Mouse (Mus musculus) layer of hippocampus, adult 2 months (tissue): ENCODE results near the gene Glrx5. TPM values are rescaled to one million over a fixed set of nuclear protein-coding genes. Genes with fewer than 3 reads are reported as not detected.

Source experiments
- DNase-seq, 2 experiments: peaks; one replicate each; pipeline ENCODE4 v3.0.0; 2022; ENCODE audit warnings: low spot score in 2 of 2
- H3K27ac ChIP-seq: fragments of 200-600 bp; 2 replicates; pipeline ENCODE4 v1.8.1; 2022
- H3K4me3 ChIP-seq: fragments of 200-600 bp; 2 replicates; pipeline ENCODE4 v1.8.1; 2022; ENCODE audit warnings: mild to moderate bottlenecking
- CTCF ChIP-seq: fragments of 200-600 bp; conservative IDR thresholded peaks from 2 replicates; pipeline ENCODE4 v1.8.1; 2022; ENCODE audit warnings: antibody characterized with exemption, mild to moderate bottlenecking, moderate library complexity
- long read RNA-seq, 2 experiments: library from polyadenylated mRNA; stranded (forward); transcript quantifications; one replicate each; pipeline ENCODE4 v2.0.0; 2021; ENCODE audit warnings: borderline mapping rate in 2 of 2
- total RNA-seq, 2 experiments: library from RNA; stranded (reverse); gene quantifications; 2 replicates each; pipeline ENCODE4 v1.2.3; 2021

The Glrx5 gene
- total RNA-seq = 10 to 100 TPM; 43.9 to 47.0 TPM
- long read RNA-seq, experiment 1, transcript Glrx5-201 (2 exons, 2,925 nt) = major isoform, 72 of 101 reads
- long read RNA-seq, experiment 1, partial matches to known transcripts = 29 of 101 reads
- long read RNA-seq, experiment 1, other reads (novel, unspliced or antisense) = 0 of 101 reads
- long read RNA-seq, experiment 2, transcript Glrx5-201 (2 exons, 2,925 nt) = major isoform, 99 of 140 reads
- long read RNA-seq, experiment 2, partial matches to known transcripts = 0 of 140 reads
- long read RNA-seq, experiment 2, other reads (novel, unspliced or antisense) = 41 of 140 reads

- peak within 1 kb of the TSS; percentile 90 for H3K27ac ChIP-seq
- H3K4me3 ChIP-seq = peak within 1 kb of the TSS; percentile 81
- 0 out of 2 replicates have a peak, but pooled peaks have one; percentile 5 for TF ChIP-seq CTCF
- DNase-seq = peak; percentile 97 to 100
Measured at GRCm38 (mm10) chr12:105032147-105032831, at the start of gene Glrx5. Gene Glrx5 (plus strand): TSS chr12:105032688.

- TF ChIP-seq CTCF = no peak
- no peak overlapping the region for H3K4me3 ChIP-seq
- H3K27ac ChIP-seq = no peak overlapping the region
- no peak for DNase-seq
Measured at GRCm38 (mm10) chr12:104983476-104983875, 49.0 kb upstream of the Glrx5 start.

GRCm38 (mm10) chr12:104985088-104985487, 47.4 kb upstream of the Glrx5 start:
- TF ChIP-seq CTCF = peak; percentile 63
- DNase-seq = no peak
- H3K27ac ChIP-seq = no peak overlapping the region
- no peak overlapping the region for H3K4me3 ChIP-seq

DNA sequence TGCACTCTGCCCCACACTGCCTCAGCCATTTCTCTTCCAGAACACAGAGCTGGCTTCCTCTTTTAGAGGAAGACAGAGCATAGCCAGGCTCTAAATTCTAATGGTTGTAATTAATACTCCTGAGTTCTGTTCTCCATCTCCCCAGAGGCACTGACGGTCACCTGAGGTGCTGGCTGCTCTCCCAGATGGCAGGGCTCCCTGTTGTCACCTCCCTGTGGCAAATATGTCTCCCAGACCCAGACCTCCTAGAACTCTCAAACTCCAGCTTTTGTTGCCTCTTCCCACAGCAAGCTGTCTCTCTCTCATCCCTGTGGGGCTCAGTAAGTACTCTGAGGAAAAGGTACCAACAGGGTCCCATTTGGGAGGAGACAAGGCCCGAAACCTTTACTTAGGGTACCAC, 46.5 kb upstream of the Glrx5 start:
- TF ChIP-seq CTCF = no peak
- H3K27ac ChIP-seq = no peak overlapping the region
- H3K4me3 ChIP-seq = no peak overlapping the region
- DNase-seq = no peak

DNA sequence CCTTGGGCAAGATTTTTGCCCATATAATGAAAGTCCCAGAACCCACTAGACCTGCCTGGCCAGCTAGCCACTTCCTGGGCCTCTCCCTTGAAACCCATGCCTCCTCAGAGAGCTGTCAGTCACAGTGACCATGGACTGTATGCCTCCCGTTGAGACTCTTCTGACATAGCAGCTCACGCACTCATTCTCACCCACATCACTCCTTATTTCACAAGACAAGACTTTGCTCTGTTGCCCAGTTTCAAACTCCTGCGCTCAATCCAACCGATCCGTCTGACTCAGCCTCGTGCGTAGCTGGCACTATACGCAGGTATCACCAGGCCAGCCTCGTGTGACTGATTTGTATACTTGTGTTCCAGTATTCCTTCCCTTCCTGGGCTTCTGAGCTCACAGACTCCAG, 45.7 kb upstream of the Glrx5 start:
- no peak for TF ChIP-seq CTCF
- no peak overlapping the region for H3K27ac ChIP-seq

GRCm38 (mm10) chr12:104987936-104988335, 44.6 kb upstream of the Glrx5 start:
- TF ChIP-seq CTCF = no peak
- H3K4me3 ChIP-seq = no peak overlapping the region
- no peak for DNase-seq
- no peak overlapping the region for H3K27ac ChIP-seq

More for the DNA sequence above, 45.7 kb upstream of the Glrx5 start:
- DNase-seq = no peak
- no peak overlapping the region for H3K4me3 ChIP-seq

- TF ChIP-seq CTCF = no peak
- DNase-seq = no peak
- no peak overlapping the region for H3K27ac ChIP-seq
- H3K4me3 ChIP-seq = no peak overlapping the region
Measured at GRCm38 (mm10) chr12:104990741-104991454, 41.6 kb upstream of the Glrx5 start.

DNA sequence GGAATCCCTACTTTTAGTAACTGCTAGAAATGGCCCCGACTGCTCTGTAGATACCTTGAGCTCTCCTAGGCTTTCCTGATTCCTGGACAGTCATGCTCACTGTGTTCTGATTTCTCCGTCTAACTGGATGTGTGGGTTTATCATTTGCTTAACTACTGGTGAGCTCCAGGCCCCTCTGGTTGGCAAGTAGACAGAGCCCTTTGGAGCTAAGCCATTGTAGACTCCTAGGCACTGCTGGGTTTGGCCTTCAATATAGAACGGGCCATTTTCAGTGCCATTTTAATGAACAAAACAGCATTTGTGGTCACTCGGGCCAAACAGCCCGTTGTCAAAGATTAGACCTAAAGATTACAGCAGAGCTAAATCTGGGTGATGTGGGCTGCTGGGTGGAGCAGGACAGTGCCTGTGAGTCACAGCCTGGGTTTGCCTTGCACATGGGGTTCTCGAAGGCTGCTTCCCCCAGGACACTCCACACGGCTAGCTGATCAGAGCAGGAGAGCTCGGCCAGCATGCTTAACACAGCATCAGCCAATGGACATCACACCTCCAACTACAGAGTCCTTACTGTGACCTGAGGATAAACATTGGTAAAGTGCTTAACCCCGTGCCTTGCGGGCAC, 40.3 kb upstream of the Glrx5 start:
- no peak for DNase-seq
- Histone ChIP-seq H3K4me3 (no peak overlapping the region), H3K27ac (no peak overlapping the region)
- TF ChIP-seq CTCF = no peak

DNA sequence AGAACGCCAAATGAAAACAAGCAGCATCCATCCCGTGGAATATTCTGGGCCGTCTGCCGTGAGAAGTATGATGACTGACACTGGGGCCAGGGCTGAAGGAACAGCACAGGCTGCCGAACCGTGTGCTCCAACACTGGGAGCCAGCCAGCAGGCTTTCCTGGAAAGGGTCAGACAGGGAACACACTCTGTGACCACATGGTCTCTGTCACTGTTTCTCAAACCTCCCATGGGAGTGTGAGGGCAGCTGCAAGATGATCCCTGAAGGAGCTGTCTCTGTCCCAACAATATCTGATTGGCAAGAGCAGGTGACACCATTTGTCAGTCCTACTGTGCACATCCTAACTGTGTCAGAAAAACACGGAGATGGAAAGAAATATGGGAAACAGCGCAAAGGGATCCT, 39.6 kb upstream of the Glrx5 start:
- TF ChIP-seq CTCF = no peak
- no peak overlapping the region for H3K4me3 ChIP-seq
- no peak for DNase-seq
- H3K27ac ChIP-seq = no peak overlapping the region

DNA sequence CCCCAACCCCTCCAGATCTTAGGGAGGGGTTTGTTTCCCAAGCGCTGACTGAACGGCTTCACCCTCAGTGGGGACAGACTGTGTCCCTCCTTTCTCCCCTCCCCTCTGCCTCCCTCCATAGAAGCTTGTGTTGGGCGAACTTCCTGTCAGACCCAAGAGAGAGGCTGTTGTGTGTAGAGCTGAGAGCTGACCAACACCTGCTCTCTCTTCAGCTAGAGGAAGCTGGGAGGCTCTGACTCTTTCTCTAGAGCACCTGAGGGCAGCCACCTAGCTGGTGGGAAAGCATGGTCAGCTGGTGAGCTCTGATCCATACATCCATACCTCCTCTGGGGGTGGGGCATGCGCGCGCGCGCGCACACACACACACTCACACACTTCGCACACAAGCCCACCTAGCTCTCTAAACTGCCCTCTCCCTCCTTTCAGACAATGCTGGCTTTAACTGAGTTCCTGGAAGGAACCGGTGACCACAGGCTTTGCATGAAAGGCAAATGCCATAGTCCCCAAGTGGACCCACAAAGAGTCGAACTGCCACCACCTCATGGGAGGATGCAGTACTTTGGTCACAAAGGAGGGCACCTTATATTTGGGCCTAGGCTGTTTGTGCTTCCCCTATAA, 37.1 kb upstream of the Glrx5 start:
- no peak for TF ChIP-seq CTCF
- no peak for DNase-seq
- H3K27ac ChIP-seq = no peak overlapping the region
- H3K4me3 ChIP-seq = no peak overlapping the region

DNA sequence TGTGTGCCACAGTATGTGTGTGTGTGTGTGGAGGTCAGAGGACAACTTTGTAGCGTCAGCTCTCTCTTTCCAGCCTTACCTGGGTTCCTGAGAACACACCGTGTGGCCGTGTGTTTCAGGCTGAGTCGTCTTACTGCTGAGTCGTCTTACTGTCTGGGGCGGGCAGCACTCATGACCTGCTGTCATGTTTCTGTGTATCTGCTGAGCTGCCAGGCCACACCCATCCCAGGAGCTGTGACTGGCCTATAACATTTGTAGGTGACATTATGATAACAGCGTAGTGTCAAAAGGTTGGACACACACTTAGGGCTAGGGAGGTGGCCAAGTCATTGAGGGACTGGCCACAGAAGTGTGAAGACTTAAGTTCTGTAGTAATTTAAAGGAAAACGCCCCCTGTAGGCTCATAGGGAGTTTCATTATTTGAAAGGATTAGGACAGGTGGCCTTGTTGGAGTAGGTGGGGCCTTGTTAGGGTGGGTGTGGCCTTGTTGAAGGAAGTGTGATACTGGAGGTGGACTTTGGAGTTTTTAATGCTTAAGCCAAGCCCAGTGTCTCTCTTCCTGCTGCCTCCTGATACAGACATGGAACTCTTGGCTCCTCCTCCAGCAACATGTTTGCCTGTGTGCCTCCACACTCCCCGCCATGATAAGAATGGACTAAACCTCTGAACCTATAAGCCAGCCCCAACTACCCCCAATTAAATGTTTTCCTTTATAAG, 36.3 kb upstream of the Glrx5 start:
- no peak for TF ChIP-seq CTCF
- DNase-seq = no peak
- Histone ChIP-seq H3K4me3 (no peak overlapping the region), H3K27ac (no peak overlapping the region)

DNA sequence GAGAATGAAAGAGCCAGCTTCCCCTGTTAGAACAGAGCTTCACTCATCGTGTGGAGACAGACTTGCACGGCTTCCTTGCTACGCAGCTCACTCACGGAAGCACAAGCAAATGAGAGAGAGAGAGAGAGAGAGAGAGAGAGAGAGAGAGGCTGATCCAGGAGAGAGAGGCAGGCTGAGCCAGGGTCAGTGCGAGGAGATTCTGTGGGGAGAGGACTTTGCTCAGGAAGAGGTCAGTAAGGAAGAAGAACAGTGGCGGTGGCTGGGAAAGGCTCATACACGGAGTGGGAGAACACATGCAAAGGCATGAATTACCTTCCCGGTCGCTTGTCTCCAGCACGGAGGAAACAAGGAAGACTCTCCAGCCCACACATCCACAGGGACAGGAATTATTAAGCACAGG, 35.3 kb upstream of the Glrx5 start:
- H3K27ac ChIP-seq = no peak overlapping the region
- H3K4me3 ChIP-seq = no peak overlapping the region
- TF ChIP-seq CTCF = no peak
- DNase-seq = no peak
